Mouse (Mus musculus): Measurements from ENCODE around the gene Acad11.

Gene Acad11

GRCm38 (mm10) chr9:104063244-104063961 lies at the start of gene Acad11:
Gene Acad11, plus strand, starts transcription at chr9:104063377.
- DNase-seq, result peak; percentile 89 to 92

GRCm38 (mm10) chr9:104014526-104014925 lies 48.7 kb upstream of the Acad11 start:
- DNase-seq, result no peak

- DNase-seq, result no peak
Measured at GRCm38 (mm10) chr9:104021026-104021425, 42.2 kb upstream of the Acad11 start.

- DNase-seq, result no peak
Measured at GRCm38 (mm10) chr9:104027186-104027585, 36.0 kb upstream of the Acad11 start.

GRCm38 (mm10) chr9:104029861-104030260 lies 33.3 kb upstream of the Acad11 start:
- DNase-seq, result no peak

- DNase-seq, result no peak
Measured at GRCm38 (mm10) chr9:104034231-104034630, 28.9 kb upstream of the Acad11 start.

- no peak for DNase-seq
Measured at GRCm38 (mm10) chr9:104034718-104035117, 28.5 kb upstream of the Acad11 start.

- peak; percentile 82 to 89 for DNase-seq
Measured at GRCm38 (mm10) chr9:104035261-104036015, 27.7 kb upstream of the Acad11 start.

GRCm38 (mm10) chr9:104038266-104038665 lies 24.9 kb upstream of the Acad11 start:
- no peak for DNase-seq

- DNase-seq, result no peak
Measured at GRCm38 (mm10) chr9:104039031-104039695, 24.0 kb upstream of the Acad11 start.

GRCm38 (mm10) chr9:104039742-104040141 lies 23.4 kb upstream of the Acad11 start:
- no peak for DNase-seq

- no peak for DNase-seq
Measured at GRCm38 (mm10) chr9:104040362-104040761, 22.8 kb upstream of the Acad11 start, which contains the start of gene Gm28305. Gene Gm28305, plus strand, starts transcription at chr9:104040662.

- peak in 1 of 2 experiments; percentile 56 for DNase-seq
Measured at GRCm38 (mm10) chr9:104043676-104044075, 19.5 kb upstream of the Acad11 start.

- DNase-seq, result no peak
Measured at GRCm38 (mm10) chr9:104051028-104051427, 12.1 kb upstream of the Acad11 start.

GRCm38 (mm10) chr9:104062430-104063243 lies 540 bp upstream of the Acad11 start, which contains the start of gene Uba5:
Gene Uba5, minus strand, starts transcription at chr9:104063134.
- DNase-seq, result peak; percentile 80 to 88

- DNase-seq, result no peak
Measured at GRCm38 (mm10) chr9:104064571-104064970, 1.4 kb downstream of the Acad11 start.

GRCm38 (mm10) chr9:104070241-104070640 lies 7.1 kb downstream of the Acad11 start:
- no peak for DNase-seq

- peak in 1 of 2 experiments; percentile 11 for DNase-seq
Measured at GRCm38 (mm10) chr9:104070863-104071604, 7.9 kb downstream of the Acad11 start.

GRCm38 (mm10) chr9:104075808-104076207 lies 12.6 kb downstream of the Acad11 start:
- DNase-seq, result no peak

GRCm38 (mm10) chr9:104078780-104079179 lies 15.6 kb downstream of the Acad11 start:
- DNase-seq, result no peak

- DNase-seq, result peak; percentile 61 to 64
Measured at GRCm38 (mm10) chr9:104079379-104079778, 16.2 kb downstream of the Acad11 start.

- DNase-seq, result no peak
Measured at GRCm38 (mm10) chr9:104080038-104080437, 16.9 kb downstream of the Acad11 start.
